Mouse (Mus musculus): ENCODE data around the gene Letmd1. TPM values are rescaled to one million over a fixed set of nuclear protein-coding genes. Genes with fewer than 3 reads are reported as not detected.
"Not testable (repeated sequence)": the region's sequence is repeated elsewhere in the genome, so short reads cannot be mapped to it uniquely, and the experiment has no call there.

The Letmd1 gene
- total and polyA plus RNA-seq, 2 experiments: 18.7 to 39.9 TPM

GRCm38 (mm10) chr15:100478925-100479324 is 10.1 kb downstream of the Letmd1 start:
- Histone ChIP-seq H3K27me3 (ENCODE audit: control insufficient read depth, insufficient read depth, low read length) (no peaks in the 10 kb centered on the region), H3K9ac (ENCODE audit: low read depth, low read length) (no peak overlapping the region), H3K27ac (replicated peaks; ENCODE audit: insufficient read depth, low read depth, low read length) (no peak overlapping the region), H3K36me3 (ENCODE audit: control insufficient read depth, insufficient read depth, low read length) (peaks cover 40% of the 10 kb centered on the region), H3K4me1 (ENCODE audit: control insufficient read depth, insufficient read depth, low read length) (peaks cover 3% of the 10 kb centered on the region), H3K79me2 (ENCODE audit: control insufficient read depth, insufficient read depth, low read length) (no peaks in the 10 kb centered on the region), H3K4me3 (ENCODE audit: insufficient read depth, low read depth, low read length) (no peak overlapping the region)
- no peak for DNase-seq (ENCODE audit: extremely low read depth, low read depth, low spot score)
- TF ChIP-seq CTCF (IDR thresholded peaks at IDR 0.05; ENCODE audit: low read depth, low read length) (no peak), POLR2A (IDR thresholded peaks at IDR 0.05; ENCODE audit: extremely low read depth, insufficient read depth, low read length) (no peak)
- WGBS: 85% methylated on average over 4 of the region's 4 CpGs

GRCm38 (mm10) chr15:100485576-100485975 is 16.8 kb downstream of the Letmd1 start:
- Histone ChIP-seq H3K27me3 (ENCODE audit: control insufficient read depth, insufficient read depth, low read length) (no peaks in the 10 kb centered on the region), H3K4me1 (ENCODE audit: control insufficient read depth, insufficient read depth, low read length) (no peaks in the 10 kb centered on the region), H3K36me3 (ENCODE audit: control insufficient read depth, insufficient read depth, low read length) (peaks cover 11% of the 10 kb centered on the region), H3K27ac (replicated peaks; ENCODE audit: insufficient read depth, low read depth, low read length) (no peak overlapping the region), H3K9ac (ENCODE audit: low read depth, low read length) (no peak overlapping the region), H3K79me2 (ENCODE audit: control insufficient read depth, insufficient read depth, low read length) (peaks cover 4% of the 10 kb centered on the region; the same call in 1 of the 2 replicates), H3K4me3 (ENCODE audit: insufficient read depth, low read depth, low read length) (no peak overlapping the region)
- TF ChIP-seq POLR2A (IDR thresholded peaks at IDR 0.05; ENCODE audit: extremely low read depth, insufficient read depth, low read length) (no peak), CTCF (IDR thresholded peaks at IDR 0.05; ENCODE audit: low read depth, low read length) (no peak)
- DNase-seq (ENCODE audit: extremely low read depth, low read depth, low spot score): peak; percentile 71
- 65% methylated on average over 3 of the region's 3 CpGs for WGBS

GRCm38 (mm10) chr15:100486450-100486849 is 17.6 kb downstream of the Letmd1 start:
- DNase-seq (ENCODE audit: extremely low read depth, low read depth, low spot score): no peak
- H3K4me1 ChIP-seq (ENCODE audit: control insufficient read depth, insufficient read depth, low read length): no peaks in the 10 kb centered on the region
- WGBS: 94% methylated on average over 7 of the region's 7 CpGs

GRCm38 (mm10) chr15:100487050-100487449 is 18.2 kb downstream of the Letmd1 start:
- Histone ChIP-seq H3K79me2 (ENCODE audit: control insufficient read depth, insufficient read depth, low read length) (peaks cover 8% of the 10 kb centered on the region), H3K9ac (ENCODE audit: low read depth, low read length) (no peak overlapping the region), H3K4me1 (ENCODE audit: control insufficient read depth, insufficient read depth, low read length) (no peaks in the 10 kb centered on the region), H3K27me3 (ENCODE audit: control insufficient read depth, insufficient read depth, low read length) (no peaks in the 10 kb centered on the region), H3K4me3 (ENCODE audit: insufficient read depth, low read depth, low read length) (no peak overlapping the region), H3K27ac (replicated peaks; ENCODE audit: insufficient read depth, low read depth, low read length) (no peak overlapping the region), H3K36me3 (ENCODE audit: control insufficient read depth, insufficient read depth, low read length) (no peaks in the 10 kb centered on the region)
- no peak for TF ChIP-seq POLR2A (IDR thresholded peaks at IDR 0.05; ENCODE audit: extremely low read depth, insufficient read depth, low read length)
- TF ChIP-seq CTCF (IDR thresholded peaks at IDR 0.05; ENCODE audit: low read depth, low read length): no peak
- DNase-seq (ENCODE audit: extremely low read depth, low read depth, low spot score): no peak
- WGBS: 87% methylated on average over 2 of the region's 2 CpGs

More at GRCm38 (mm10) chr15:100486450-100486849, 17.6 kb downstream of the Letmd1 start:
- TF ChIP-seq CTCF (IDR thresholded peaks at IDR 0.05; ENCODE audit: low read depth, low read length): no peak
- TF ChIP-seq POLR2A (IDR thresholded peaks at IDR 0.05; ENCODE audit: extremely low read depth, insufficient read depth, low read length): no peak
- Histone ChIP-seq H3K4me3 (ENCODE audit: insufficient read depth, low read depth, low read length) (no peak overlapping the region), H3K36me3 (ENCODE audit: control insufficient read depth, insufficient read depth, low read length) (peaks cover 3% of the 10 kb centered on the region; the same call in 1 of the 2 replicates), H3K9ac (ENCODE audit: low read depth, low read length) (no peak overlapping the region), H3K79me2 (ENCODE audit: control insufficient read depth, insufficient read depth, low read length) (peaks cover 5% of the 10 kb centered on the region; the same call in 1 of the 2 replicates), H3K27ac (replicated peaks; ENCODE audit: insufficient read depth, low read depth, low read length) (no peak overlapping the region), H3K27me3 (ENCODE audit: control insufficient read depth, insufficient read depth, low read length) (no peaks in the 10 kb centered on the region)

DNA sequence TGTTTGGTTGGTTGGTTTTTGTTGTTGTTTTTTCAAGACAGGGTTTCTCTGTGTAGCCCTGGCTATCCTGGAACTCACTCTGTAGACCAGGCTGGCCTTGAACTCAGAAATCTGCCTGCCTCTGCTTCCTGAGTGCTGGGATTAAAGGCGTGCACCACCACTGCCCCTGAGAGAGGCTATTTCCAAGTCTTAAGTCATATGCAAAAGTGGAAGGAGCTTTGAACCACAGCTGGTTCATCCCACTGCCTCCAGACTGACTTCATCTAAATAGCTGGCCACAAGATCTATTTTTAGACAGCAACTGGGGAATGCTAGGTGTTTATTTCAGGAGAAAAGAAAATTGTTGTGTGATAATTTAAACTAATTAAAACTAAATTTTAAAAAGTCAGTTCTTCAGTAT is 19.5 kb downstream of the Letmd1 start:
- not testable (repeated sequence) for H3K4me1 ChIP-seq (ENCODE audit: control insufficient read depth, insufficient read depth, low read length); H3K4me3 ChIP-seq (ENCODE audit: insufficient read depth, low read depth, low read length); H3K27ac ChIP-seq (replicated peaks; ENCODE audit: insufficient read depth, low read depth, low read length); H3K27me3 ChIP-seq (ENCODE audit: control insufficient read depth, insufficient read depth, low read length); H3K36me3 ChIP-seq (ENCODE audit: control insufficient read depth, insufficient read depth, low read length); DNase-seq (ENCODE audit: extremely low read depth, low read depth, low spot score); H3K9ac ChIP-seq (ENCODE audit: low read depth, low read length)
- H3K79me2 ChIP-seq (ENCODE audit: control insufficient read depth, insufficient read depth, low read length): peaks cover 13% of the 10 kb centered on the region
- WGBS: 89% methylated on average over 1 of the region's 1 CpGs

GRCm38 (mm10) chr15:100489263-100489662 is 20.4 kb downstream of the Letmd1 start:
- H3K9ac ChIP-seq (ENCODE audit: low read depth, low read length): no peak overlapping the region
- no peak for DNase-seq (ENCODE audit: extremely low read depth, low read depth, low spot score)
- H3K27me3 ChIP-seq (ENCODE audit: control insufficient read depth, insufficient read depth, low read length): no peaks in the 10 kb centered on the region
- H3K36me3 ChIP-seq (ENCODE audit: control insufficient read depth, insufficient read depth, low read length): no peaks in the 10 kb centered on the region
- WGBS: 87% methylated on average over 15 of the region's 15 CpGs
- H3K79me2 ChIP-seq (ENCODE audit: control insufficient read depth, insufficient read depth, low read length): peaks cover 13% of the 10 kb centered on the region
- TF ChIP-seq POLR2A (IDR thresholded peaks at IDR 0.05; ENCODE audit: extremely low read depth, insufficient read depth, low read length): no peak
- TF ChIP-seq CTCF (IDR thresholded peaks at IDR 0.05; ENCODE audit: low read depth, low read length): no peak
- H3K27ac ChIP-seq (replicated peaks; ENCODE audit: insufficient read depth, low read depth, low read length): no peak overlapping the region
- peaks cover 1% of the 10 kb centered on the region; the same call in 1 of the 2 replicates for H3K4me1 ChIP-seq (ENCODE audit: control insufficient read depth, insufficient read depth, low read length)
- H3K4me3 ChIP-seq (ENCODE audit: insufficient read depth, low read depth, low read length): no peak overlapping the region

Data from liver, adult 2 months (tissue).